Mouse (Mus musculus) C2C12 (cell line): Measurements from ENCODE around the gene St3gal4.

Experiments
- CEBPB ChIP-seq: IDR thresholded peaks from one replicate; pipeline ENCODE4 v1.6.1; 2011; ENCODE audit warnings: low read depth, mild to moderate bottlenecking, control low read depth, moderate library complexity
- CTCF ChIP-seq: IDR thresholded peaks from one replicate; pipeline ENCODE4 v1.5.1; 2011; ENCODE audit not compliant: control insufficient read depth, insufficient read depth, insufficient read length
- MAX ChIP-seq: IDR thresholded peaks from one replicate; pipeline ENCODE4 v1.6.1; 2011; ENCODE audit warnings: mild to moderate bottlenecking, control low read depth
- MYOD1 ChIP-seq: IDR thresholded peaks from one replicate; pipeline ENCODE4 v1.6.1; 2011; ENCODE audit warnings: low read depth; ENCODE audit not compliant: control insufficient read depth, insufficient read length

DNA sequence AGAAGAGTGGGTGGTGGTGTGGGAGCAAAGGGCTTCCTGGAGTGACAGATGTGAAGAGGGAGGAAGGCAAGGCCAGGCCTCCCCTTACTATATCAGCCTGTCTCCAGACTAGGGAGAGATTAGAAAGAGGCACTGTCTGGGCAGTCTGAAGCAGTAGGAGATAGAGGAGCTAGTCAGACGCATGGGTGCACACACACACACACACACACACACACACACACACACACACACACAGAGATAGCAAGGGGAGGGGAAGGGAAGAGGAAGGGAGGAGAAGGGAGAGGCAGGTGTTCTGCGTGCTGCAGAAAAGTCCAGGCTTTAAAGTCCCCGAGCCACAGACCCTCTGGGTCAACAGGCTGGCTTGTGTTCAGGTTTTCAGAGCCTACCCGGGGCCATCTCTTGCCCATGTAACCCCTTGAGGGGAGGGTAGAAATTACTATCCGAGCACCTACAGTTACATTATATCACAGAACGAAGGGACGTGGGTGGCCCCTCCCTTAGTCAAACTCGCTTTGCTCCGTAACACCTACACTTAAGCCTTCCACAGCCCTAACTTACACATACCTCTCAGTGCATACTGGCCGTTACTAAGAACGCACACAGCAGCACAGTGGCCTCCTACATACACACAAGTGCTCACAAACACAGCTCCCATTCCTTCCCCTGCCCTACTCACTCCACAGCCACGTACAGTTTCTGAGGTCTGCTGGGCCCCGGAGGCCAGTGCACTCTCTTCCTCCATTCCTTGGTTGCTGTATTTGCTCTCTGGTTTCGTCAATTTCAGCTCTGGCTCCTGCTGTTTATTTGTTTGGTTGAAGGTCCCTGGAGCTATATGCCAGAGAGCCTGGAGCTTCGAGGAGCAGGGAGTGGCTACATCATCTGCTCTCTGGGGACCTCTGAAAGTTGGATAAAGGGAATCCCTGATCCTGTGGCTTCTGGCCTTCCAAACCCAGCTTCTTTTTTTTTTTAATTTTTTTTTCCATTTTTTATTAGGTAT lies 12.9 kb downstream of the St3gal4 start:
- TF ChIP-seq CTCF (no peak), MAX (no peak), CEBPB (no peak), MYOD1 (no peak)
